Mouse (Mus musculus) neural tube, embryonic 13.5 days (tissue): ENCODE data around the gene Sdr9c7. TPM values are rescaled to one million over a fixed set of nuclear protein-coding genes. Genes with fewer than 3 reads are reported as not detected.

Experiments used
- ATAC-seq: fragments of 200-750 bp; cut with Nextera tagmentation; 2 replicates; pipeline ENCODE4 v1.8.0; 2017; ENCODE audit warnings: low read depth, mild to moderate bottlenecking, moderate TSS enrichment, moderate library complexity
- H3K27ac ChIP-seq: fragments of 300-500 bp; sonication (generic); replicated peaks from 2 replicates; pipeline ENCODE4 v1.5.1; 2015; ENCODE audit warnings: moderate library complexity, mild to moderate bottlenecking, inconsistent platforms
- H3K27me3 ChIP-seq: fragments of 300-500 bp; sonication (generic); 2 replicates; pipeline ENCODE4 v1.6.1; 2015; ENCODE audit warnings: mild to moderate bottlenecking, inconsistent platforms
- H3K36me3 ChIP-seq: fragments of 300-500 bp; sonication (generic); 2 replicates; pipeline ENCODE4 v1.6.1; 2015; ENCODE audit warnings: mild to moderate bottlenecking, inconsistent platforms
- H3K4me1 ChIP-seq: fragments of 300-500 bp; sonication (generic); replicated peaks from 2 replicates; pipeline ENCODE4 v1.6.1; 2015; ENCODE audit warnings: inconsistent platforms
- H3K4me2 ChIP-seq: fragments of 300-500 bp; sonication (generic); 2 replicates; pipeline ENCODE4 v1.6.1; 2015; ENCODE audit warnings: inconsistent platforms, mild to moderate bottlenecking, moderate library complexity
- H3K4me3 ChIP-seq: fragments of 300-500 bp; sonication (generic); 2 replicates; pipeline ENCODE4 v1.5.1; 2015; ENCODE audit warnings: mild to moderate bottlenecking, inconsistent platforms
- H3K9ac ChIP-seq: fragments of 300-500 bp; sonication (generic); 2 replicates; pipeline ENCODE4 v1.6.1; 2015; ENCODE audit warnings: moderate library complexity, mild to moderate bottlenecking, inconsistent platforms
- H3K9me3 ChIP-seq: fragments of 300-500 bp; sonication (generic); 2 replicates; pipeline ENCODE4 v1.6.1; 2016; ENCODE audit warnings: inconsistent platforms
- WGBS: fragments of 180-500 bp; shearing (Covaris S2); methylation state at CpG from one replicate; pipeline ENCODE4 v1.1.7; 2015; 5-methylcytosine and 5-hydroxymethylcytosine counted together
- polyA plus RNA-seq: library from polyadenylated mRNA; unstranded; fragments of >200 nt; fragmentation: Nextera tagmentation; extraction: Ambion mirVana; gene quantifications from 2 replicates; pipeline ENCODE4 v1.2.1, GENCODE M21; 2015

Gene Sdr9c7
- polyA plus RNA-seq, result not detected in 2 replicates

DNA sequence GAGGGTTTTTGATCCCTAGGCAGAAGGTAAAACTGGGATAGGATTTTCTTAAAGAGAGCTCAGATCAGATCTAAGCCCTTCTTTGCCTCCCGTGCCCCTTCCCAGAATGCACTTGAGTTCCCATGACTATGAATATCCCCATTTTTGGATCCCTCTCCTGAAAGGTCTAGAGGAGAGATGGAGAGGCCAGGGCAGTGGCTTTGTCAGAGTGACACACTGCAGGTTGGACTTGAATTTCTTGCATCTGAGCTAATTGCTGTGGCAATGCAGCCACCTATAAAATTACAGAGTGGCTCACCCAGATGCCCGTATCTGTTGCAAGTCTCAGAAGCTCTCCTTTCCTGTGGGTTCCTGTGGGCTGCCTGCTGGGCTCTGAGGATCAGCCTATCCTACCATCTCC lies at the start of gene Sdr9c7:
Gene Sdr9c7, plus strand, starts transcription at position 301 of the 400 bp plus-strand sequence.
- Histone ChIP-seq H3K27me3 (no peaks in the 10 kb centered on the region), H3K4me2 (no peak within 1 kb of the TSS), H3K9ac (no peak within 1 kb of the TSS), H3K27ac (no peak within 1 kb of the TSS), H3K36me3 (no peaks in the 10 kb centered on the region), H3K4me1 (no peaks in the 10 kb centered on the region), H3K9me3 (no peaks in the 10 kb centered on the region), H3K4me3 (no peak within 1 kb of the TSS)
- no peak for ATAC-seq
- 82% methylated on average over 2 of the region's 2 CpGs for WGBS

DNA sequence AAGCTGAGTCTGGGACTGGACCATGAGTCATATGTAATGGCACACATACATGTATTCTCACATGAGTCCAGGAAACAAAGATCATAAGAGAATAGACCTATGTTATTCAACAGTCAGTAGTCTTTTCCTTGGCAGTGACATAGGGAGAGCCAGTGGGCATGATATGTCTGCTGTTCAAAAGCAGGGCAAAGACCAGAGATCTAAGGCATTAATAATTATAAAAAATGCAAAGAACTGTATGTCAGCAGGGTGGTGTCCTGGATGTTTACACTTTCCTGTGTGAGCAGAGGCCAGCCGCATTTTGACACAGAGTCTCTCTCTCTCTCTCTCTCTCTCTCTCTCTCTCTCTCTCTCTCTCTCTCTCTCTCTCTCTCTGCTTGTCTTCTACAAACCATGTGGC lies 48.7 kb upstream of the Sdr9c7 start, which contains the start of gene Rdh19:
Gene Rdh19, plus strand, starts transcription at position 301 of the 400 bp plus-strand sequence.
- Histone ChIP-seq H3K4me2 (no peak within 1 kb of the TSS), H3K27me3 (no peaks in the 10 kb centered on the region), H3K9me3 (no peaks in the 10 kb centered on the region), H3K27ac (no peak within 1 kb of the TSS), H3K4me3 (no peak within 1 kb of the TSS), H3K4me1 (no peaks in the 10 kb centered on the region), H3K36me3 (no peaks in the 10 kb centered on the region), H3K9ac (no peak within 1 kb of the TSS)
- 90% methylated on average over 1 of the region's 1 CpGs for WGBS
- ATAC-seq, result no peak

GRCm38 (mm10) chr10:127856376-127856775 lies 41.9 kb upstream of the Sdr9c7 start:
- Histone ChIP-seq H3K36me3 (no peaks in the 10 kb centered on the region), H3K9me3 (0 out of 2 replicates have a peak, but pooled peaks cover 4% of the 10 kb centered on the region), H3K4me3 (no peak overlapping the region), H3K4me2 (no peak overlapping the region), H3K27ac (no peak overlapping the region), H3K9ac (no peak overlapping the region), H3K4me1 (no peaks in the 10 kb centered on the region), H3K27me3 (no peaks in the 10 kb centered on the region)
- ATAC-seq, result no peak

DNA sequence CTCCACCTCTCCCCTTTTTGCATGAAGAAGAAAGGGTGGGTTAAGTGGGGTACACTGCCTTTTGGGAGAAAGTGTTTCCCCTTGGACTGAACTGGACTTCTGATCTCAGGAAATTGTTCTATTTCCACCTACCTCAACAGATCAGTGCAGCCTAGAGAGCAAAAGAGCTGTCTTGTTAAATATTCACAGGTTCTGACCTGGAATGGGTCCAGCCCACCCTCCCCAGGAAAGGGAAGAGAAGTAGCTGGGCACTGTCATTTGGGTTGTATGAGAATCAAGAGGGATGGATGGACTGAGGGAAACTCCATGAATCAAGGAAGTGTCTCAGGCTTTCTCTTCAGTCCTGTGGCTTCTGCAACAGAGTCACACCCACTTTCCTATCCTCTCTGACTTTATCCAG lies 33.4 kb upstream of the Sdr9c7 start:
- Histone ChIP-seq H3K36me3 (no peaks in the 10 kb centered on the region), H3K27ac (no peak overlapping the region)
- no peak for ATAC-seq

DNA sequence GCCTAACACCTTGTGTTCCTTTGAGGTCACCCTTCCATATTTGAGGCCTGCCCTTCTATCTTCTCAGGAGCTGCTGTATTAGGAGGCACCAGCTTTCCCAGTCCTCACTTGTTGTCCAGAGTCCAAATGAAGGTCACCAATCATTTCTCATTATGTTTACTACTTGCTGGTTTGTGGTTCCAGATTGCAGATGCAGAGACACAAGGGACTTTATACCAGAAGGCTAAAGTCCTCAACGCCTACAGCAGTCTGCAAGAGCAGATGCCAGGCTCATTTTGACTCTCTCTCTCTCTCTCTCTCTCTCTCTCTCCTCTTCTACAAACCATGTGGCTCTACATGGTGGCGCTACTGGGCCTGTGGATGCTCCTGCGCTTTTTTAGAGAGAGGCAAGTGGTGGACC lies 32.1 kb upstream of the Sdr9c7 start, which contains the start of gene Rdh16f2:
Gene Rdh16f2, plus strand, starts transcription at position 243 of the 400 bp plus-strand sequence.
- Histone ChIP-seq H3K4me1 (no peaks in the 10 kb centered on the region), H3K4me2 (no peak within 1 kb of the TSS), H3K27me3 (no peaks in the 10 kb centered on the region), H3K36me3 (no peaks in the 10 kb centered on the region), H3K27ac (no peak within 1 kb of the TSS), H3K9ac (no peak within 1 kb of the TSS), H3K9me3 (peaks cover 8% of the 10 kb centered on the region; the same call in 1 of the 2 replicates), H3K4me3 (no peak within 1 kb of the TSS)
- 86% methylated on average over 3 of the region's 3 CpGs for WGBS
- no peak for ATAC-seq

More for the DNA sequence above, 33.4 kb upstream of the Sdr9c7 start:
- Histone ChIP-seq H3K4me3 (no peak overlapping the region), H3K4me1 (no peaks in the 10 kb centered on the region), H3K9ac (no peak overlapping the region), H3K9me3 (no peaks in the 10 kb centered on the region), H3K27me3 (no peaks in the 10 kb centered on the region), H3K4me2 (no peak overlapping the region)

DNA sequence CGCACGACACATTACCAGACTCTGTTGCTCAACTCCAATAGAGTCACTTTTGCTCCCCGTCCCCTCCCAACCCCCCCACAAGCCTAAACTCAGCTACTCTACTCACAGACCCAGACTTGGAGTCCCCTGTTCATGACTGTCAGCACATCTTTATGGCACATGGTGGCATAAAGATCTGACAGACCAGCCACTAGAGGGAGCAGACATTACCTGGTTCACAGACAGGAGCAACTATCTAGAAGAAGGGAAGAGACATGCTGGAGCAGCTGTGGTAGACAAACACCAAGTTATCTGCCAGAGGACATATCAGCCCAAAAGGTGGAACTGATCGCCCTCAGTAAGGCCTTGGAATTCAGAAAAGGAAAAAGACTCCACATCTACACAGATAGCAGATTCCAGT lies 25.8 kb upstream of the Sdr9c7 start:
- no peaks in the 10 kb centered on the region for H3K36me3 ChIP-seq
- no peak for ATAC-seq
- H3K27ac ChIP-seq, result no peak overlapping the region
- no peak overlapping the region for H3K4me2 ChIP-seq
- H3K27me3 ChIP-seq, result no peaks in the 10 kb centered on the region
- 81% methylated on average over 4 of the region's 4 CpGs for WGBS
- H3K4me3 ChIP-seq, result no peak overlapping the region
- H3K4me1 ChIP-seq, result no peaks in the 10 kb centered on the region
- H3K9ac ChIP-seq, result no peak overlapping the region
- peaks cover 10% of the 10 kb centered on the region; the same call in 1 of the 2 replicates for H3K9me3 ChIP-seq

DNA sequence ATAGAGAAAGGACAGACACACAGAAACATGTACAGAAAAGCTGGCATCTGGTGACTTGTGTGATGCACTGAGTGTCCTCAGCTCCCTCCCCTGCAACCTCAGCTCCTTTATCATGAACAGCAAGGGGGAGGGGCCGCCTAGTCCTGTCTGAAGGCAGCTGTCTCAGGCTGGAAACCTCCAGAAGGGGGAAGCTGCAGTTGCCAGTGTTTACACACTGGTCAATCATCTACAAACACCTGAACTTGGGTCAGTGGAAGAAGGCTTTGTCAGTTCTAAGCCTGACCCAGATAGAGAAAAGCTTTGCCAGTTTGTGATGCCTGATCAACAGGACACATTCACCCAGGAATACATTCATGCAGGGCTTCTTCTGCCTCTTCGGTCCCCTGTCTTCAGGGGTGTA lies 20.6 kb upstream of the Sdr9c7 start:
- Histone ChIP-seq H3K36me3 (no peaks in the 10 kb centered on the region), H3K9ac (no peak overlapping the region), H3K4me3 (no peak overlapping the region), H3K9me3 (no peaks in the 10 kb centered on the region), H3K27me3 (no peaks in the 10 kb centered on the region), H3K27ac (no peak overlapping the region), H3K4me1 (no peaks in the 10 kb centered on the region), H3K4me2 (no peak overlapping the region)
- WGBS, result 56% methylated on average over 2 of the region's 2 CpGs
- ATAC-seq, result no peak

GRCm38 (mm10) chr10:127878262-127879057 lies 19.9 kb upstream of the Sdr9c7 start:
- H3K4me1 ChIP-seq, result no peaks in the 10 kb centered on the region
- no peak overlapping the region for H3K9ac ChIP-seq
- no peaks in the 10 kb centered on the region for H3K36me3 ChIP-seq
- no peak overlapping the region for H3K4me3 ChIP-seq
- H3K9me3 ChIP-seq, result no peaks in the 10 kb centered on the region
- H3K27me3 ChIP-seq, result no peaks in the 10 kb centered on the region
- no peak overlapping the region for H3K4me2 ChIP-seq
- H3K27ac ChIP-seq, result no peak overlapping the region
- no peak for ATAC-seq
- 78% methylated on average over 3 of the region's 3 CpGs for WGBS

DNA sequence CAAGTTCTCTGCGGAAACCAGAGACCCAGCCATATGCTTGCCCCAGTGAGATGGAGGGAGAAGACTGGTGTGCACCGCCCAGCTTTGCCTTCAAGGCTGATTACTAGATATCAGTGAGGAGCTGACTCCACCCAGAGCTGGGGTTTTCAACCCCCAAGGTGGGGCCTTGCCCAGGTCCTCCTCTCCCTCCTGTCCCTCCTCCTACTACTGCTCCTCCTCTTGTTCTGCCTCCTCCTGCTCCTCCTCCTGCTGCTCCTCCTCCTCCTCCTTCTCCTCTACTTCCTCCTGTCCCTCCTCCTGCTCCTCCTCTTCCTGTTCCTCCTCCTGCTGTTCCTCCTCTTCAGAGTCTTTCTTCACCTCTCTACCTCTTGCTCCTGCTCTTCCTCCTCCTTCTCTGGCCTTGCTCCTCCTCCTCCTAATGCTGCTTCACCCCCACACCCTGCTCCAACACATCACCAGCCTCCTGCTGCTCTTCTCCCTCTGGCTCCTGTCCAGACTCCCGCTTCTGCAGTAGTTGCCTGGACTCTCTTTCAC lies 19.1 kb upstream of the Sdr9c7 start:
- no peak overlapping the region for H3K27ac ChIP-seq
- no peaks in the 10 kb centered on the region for H3K9me3 ChIP-seq
- H3K9ac ChIP-seq, result no peak overlapping the region
- H3K27me3 ChIP-seq, result no peaks in the 10 kb centered on the region
- no peaks in the 10 kb centered on the region for H3K4me1 ChIP-seq
- no peak overlapping the region for H3K4me2 ChIP-seq
- no peak overlapping the region for H3K4me3 ChIP-seq
- no peak for ATAC-seq
- H3K36me3 ChIP-seq, result no peaks in the 10 kb centered on the region
- WGBS, result 77% methylated on average over 3 of the region's 3 CpGs

- ATAC-seq, result no peak
- no peak overlapping the region for H3K9ac ChIP-seq
- 89% methylated on average over 4 of the region's 4 CpGs for WGBS
- no peak overlapping the region for H3K4me3 ChIP-seq
- H3K27ac ChIP-seq, result no peak overlapping the region
- H3K27me3 ChIP-seq, result no peaks in the 10 kb centered on the region
- H3K4me2 ChIP-seq, result no peak overlapping the region
- H3K4me1 ChIP-seq, result no peaks in the 10 kb centered on the region
- H3K36me3 ChIP-seq, result no peaks in the 10 kb centered on the region
- H3K9me3 ChIP-seq, result no peaks in the 10 kb centered on the region
Observed at GRCm38 (mm10) chr10:127881041-127881440, 17.3 kb upstream of the Sdr9c7 start.

GRCm38 (mm10) chr10:127886551-127886950 lies 11.8 kb upstream of the Sdr9c7 start:
- no peak overlapping the region for H3K4me2 ChIP-seq
- no peak overlapping the region for H3K27ac ChIP-seq
- H3K4me1 ChIP-seq, result 0 out of 2 replicates have a peak, but pooled peaks cover 4% of the 10 kb centered on the region
- no peaks in the 10 kb centered on the region for H3K27me3 ChIP-seq
- ATAC-seq, result no peak
- 70% methylated on average over 1 of the region's 1 CpGs for WGBS
- no peaks in the 10 kb centered on the region for H3K9me3 ChIP-seq
- H3K36me3 ChIP-seq, result no peaks in the 10 kb centered on the region
- no peak overlapping the region for H3K4me3 ChIP-seq
- no peak overlapping the region for H3K9ac ChIP-seq

GRCm38 (mm10) chr10:127886971-127887370 lies 11.3 kb upstream of the Sdr9c7 start:
- H3K9ac ChIP-seq, result no peak overlapping the region
- no peak overlapping the region for H3K27ac ChIP-seq
- H3K4me1 ChIP-seq, result 0 out of 2 replicates have a peak, but pooled peaks cover 4% of the 10 kb centered on the region
- 82% methylated on average over 4 of the region's 4 CpGs for WGBS
- ATAC-seq, result no peak
- no peak overlapping the region for H3K4me2 ChIP-seq
- H3K4me3 ChIP-seq, result no peak overlapping the region
- H3K36me3 ChIP-seq, result no peaks in the 10 kb centered on the region
- H3K9me3 ChIP-seq, result no peaks in the 10 kb centered on the region
- no peaks in the 10 kb centered on the region for H3K27me3 ChIP-seq
